Mouse (Mus musculus) E14TG2a.4 (cell line): ENCODE results near the gene Chsy1.

Source experiments
- CTCF ChIP-seq: conservative IDR thresholded peaks from 2 replicates; pipeline ENCODE4 v1.5.1; 2014; ENCODE audit warnings: low read length
- POU5F1 ChIP-seq: IDR thresholded peaks from 2 replicates; pipeline ENCODE4 v1.6.1; 2014; ENCODE audit warnings: low read length, borderline replicate concordance

- TF ChIP-seq CTCF (no peak), POU5F1 (no peak)
Measured at GRCm38 (mm10) chr7:66134154-66134553, 24.8 kb downstream of the Chsy1 start.
